Mouse (Mus musculus): ENCODE measurements at regions not wholly inside any gene's neighbourhood (a gene's known extent, or its start where the extent isn't known, plus 50 kb on each side); places are given as distances from the start of the nearest gene placed in this dataset.
A peak's percentile ranks its signal among the peaks of the same experiment; 100 is the strongest.
"Not testable (repeated sequence)": the region's sequence is repeated elsewhere in the genome, so short reads cannot be mapped to it uniquely, and the experiment has no call there.

DNA sequence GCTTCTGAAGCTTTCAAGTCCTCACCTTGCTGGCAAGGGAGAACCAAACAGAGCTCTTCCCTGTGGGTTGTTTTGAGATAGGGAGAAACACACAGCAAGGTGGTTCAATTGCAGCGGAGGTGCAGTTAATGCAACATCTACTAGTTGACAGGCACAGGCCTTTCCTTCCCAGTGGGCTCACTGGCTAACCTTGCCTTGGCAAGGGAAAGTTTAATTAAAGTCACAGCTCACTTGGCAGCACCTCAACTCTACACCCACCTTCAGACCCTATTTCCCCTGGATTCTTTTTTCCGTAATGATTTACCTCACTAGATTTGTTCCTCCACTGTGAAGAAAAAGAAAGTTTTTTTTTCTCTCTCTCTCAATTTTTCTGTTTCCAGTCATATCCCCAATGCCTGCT is 314.5 kb downstream of the Tlr4 start:
- no peak for DNase-seq (ENCODE audit: low read depth)

DNA sequence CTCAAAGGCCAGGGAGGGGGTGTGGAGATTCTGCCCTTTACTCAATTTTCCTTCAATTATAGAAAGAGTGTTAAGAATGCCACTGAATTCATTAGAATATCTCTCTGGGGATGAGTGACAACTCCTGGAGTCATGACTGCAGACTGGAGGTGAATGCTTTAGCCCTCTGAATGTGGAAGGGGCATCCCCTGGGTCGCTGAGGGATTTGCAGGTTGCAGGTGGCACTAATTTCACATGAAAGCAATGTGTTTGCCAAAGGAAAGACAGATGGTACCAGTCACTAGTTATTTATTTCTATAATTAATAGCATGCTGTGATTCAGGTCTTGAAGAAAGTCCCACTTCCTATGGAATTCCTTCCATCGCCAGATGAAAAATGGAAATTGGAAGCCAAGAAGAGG is 321.1 kb downstream of the Tlr4 start:
- no peak for DNase-seq (ENCODE audit: low read depth)

DNA sequence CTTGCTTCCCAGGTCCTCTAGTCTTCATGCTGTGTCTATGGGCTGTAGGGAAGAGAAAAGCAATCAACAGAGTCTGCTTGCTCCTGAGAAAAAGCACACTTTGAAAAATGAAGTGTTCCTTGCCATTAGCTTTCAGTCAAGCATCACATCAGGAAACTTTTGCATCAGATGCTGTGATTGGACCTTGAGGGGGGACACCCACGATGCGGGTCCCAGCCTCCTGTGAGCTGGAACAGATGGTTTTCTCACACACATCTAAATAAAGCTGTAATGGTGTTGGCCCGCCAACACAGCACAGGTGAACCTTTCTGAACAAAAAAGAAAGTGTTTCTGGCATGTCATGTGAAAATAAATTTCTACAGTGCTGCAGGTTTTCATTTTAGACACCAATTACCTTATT is 335.3 kb downstream of the Tlr4 start:
- no peak for DNase-seq (ENCODE audit: low read depth)

DNA sequence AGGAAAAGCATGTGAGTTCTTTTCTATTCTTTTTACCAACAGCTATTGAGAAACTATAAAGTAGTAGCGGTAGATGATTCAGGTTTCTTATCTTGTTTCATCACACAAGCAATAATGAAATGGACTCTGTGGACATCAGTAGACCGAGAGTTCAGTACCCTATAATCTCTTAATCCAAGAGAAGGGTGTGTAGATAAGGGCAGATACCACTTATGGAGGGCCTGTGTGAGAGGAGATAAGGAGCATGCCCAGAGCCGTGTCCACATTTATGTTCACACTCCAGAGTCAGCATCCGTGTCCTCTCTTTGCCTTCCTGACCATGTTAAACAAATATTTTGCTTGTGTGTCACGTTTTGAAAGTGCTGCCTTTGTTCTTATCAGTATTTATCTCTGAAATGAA is 340.3 kb downstream of the Tlr4 start:
- no peak for DNase-seq (ENCODE audit: low read depth)

DNA sequence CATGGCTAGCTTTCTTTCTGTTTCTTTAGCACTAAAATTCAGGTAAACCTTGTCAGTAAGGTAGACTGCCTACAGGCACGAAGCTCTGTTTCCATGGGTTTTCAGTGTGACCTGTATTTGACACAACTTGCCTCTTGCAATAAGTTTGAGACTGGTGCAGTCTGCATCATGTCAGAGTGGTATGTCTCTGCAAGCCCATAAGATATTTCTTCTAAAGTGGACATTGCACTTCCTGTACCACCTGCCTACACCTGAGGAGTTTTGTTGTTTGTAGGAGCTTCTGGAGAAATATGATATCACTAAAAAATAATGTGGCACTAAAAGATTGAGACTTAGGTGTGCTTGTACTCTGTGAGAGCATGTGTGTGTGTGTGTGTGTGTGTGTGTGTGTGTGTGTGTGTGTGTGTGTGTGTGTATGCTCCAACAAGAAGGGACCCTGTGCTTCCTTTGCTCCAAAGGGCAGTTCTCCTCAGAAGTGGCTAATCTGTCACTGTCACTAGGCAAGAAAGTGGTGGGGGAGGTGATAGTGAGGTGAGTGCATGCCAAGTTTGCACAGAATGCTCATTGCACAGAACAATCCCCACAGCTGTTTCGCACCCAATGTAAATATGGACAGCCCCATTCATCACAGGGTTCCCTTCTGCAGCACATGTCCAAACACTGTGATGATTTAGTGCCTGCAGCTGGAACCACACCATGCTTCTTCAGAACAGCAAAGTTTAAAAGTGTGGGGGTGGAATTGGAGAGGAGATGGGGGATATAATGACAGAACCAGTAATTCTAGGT is 360.5 kb downstream of the Tlr4 start:
- no peak for DNase-seq (ENCODE audit: low read depth)

GRCm38 (mm10) chr4:67190536-67190935 is 363.2 kb downstream of the Tlr4 start:
- DNase-seq (ENCODE audit: low read depth) = no peak

- DNase-seq (ENCODE audit: low read depth) = no peak
Observed at GRCm38 (mm10) chr4:67194425-67194824, 367.0 kb downstream of the Tlr4 start.

GRCm38 (mm10) chr4:67196907-67197306 is 369.5 kb downstream of the Tlr4 start:
- peak; percentile 1 for DNase-seq (ENCODE audit: low read depth)

DNA sequence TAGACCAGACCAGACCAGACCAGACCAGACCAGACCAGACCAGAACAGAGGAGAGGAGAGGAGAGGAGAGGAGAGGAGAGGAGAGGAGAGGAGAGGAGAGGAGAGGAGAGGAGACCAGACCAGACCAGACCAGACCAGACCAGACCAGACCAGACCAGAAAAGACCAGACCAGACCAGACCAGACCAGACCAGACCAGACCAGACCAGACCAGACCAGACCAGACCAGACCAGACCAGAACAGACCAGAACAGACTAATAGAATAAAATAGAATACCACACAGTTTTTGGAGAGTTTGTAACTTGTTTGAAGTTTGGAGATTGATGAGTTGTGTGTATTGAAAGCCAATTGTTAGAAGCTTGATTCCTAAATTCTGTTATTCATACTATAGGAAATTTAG is 381.0 kb downstream of the Tlr4 start:
- DNase-seq (ENCODE audit: low read depth) = not testable (repeated sequence)

GRCm38 (mm10) chr4:67213363-67213762 is 386.0 kb downstream of the Tlr4 start:
- DNase-seq (ENCODE audit: low read depth) = no peak

DNA sequence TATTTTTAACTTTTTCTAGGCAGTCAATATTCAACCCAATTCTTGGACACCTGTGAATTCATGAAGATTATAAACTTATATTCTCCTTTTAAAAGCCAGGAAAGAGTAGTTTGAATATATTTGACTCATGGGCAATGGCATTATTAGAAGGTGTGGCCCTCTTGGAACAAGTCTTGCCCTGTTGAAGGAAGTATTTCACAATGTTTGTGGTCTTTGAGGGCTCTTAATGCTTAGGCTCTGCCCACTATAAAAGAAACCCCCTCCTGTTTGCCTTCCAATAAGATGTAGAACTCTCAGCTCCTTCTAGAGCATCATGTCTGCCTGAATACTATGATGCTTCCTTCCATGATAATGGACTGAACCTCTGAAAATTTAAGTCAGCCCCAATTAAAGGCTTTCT is 397.1 kb downstream of the Tlr4 start:
- DNase-seq (ENCODE audit: low read depth) = peak; percentile 12

DNA sequence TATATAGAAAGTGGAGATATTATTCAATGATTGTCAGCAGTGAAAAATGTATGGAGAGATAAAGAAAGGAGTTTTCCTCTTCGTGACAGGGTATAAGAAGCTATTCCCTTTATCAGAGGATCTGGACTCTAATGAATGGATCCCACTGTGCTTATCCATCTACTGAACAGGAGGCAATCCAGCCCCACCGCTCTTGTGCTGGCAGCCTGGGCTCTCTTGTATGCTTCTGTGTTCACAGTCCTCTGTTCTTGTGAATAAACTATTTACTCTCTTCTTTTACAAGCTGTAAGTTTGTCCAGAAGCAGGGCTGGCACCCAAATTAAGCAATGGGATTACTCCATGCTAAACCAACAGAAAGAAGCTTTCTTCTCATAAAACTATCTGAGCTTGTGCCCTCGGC is 401.8 kb downstream of the Tlr4 start:
- DNase-seq (ENCODE audit: low read depth) = no peak

DNA sequence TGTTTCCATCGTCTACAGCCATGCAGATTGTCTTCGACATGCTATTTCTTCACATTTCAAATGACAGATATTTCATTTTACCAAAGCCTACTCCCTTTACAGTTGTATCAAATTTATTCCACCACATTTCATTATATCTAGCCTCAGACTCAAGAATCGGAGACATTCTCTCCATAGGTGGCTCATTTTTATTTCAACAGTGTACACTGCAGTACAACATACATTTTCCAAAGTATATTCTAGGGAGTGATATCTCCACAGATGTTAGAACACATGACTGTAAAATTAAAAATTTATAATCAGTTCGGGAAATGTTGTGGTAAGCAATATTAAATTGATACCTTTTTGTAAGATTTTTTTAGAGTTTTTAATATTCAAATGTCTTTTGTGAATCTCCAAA is 446.2 kb downstream of the Tlr4 start:
- DNase-seq (ENCODE audit: low read depth) = no peak

DNA sequence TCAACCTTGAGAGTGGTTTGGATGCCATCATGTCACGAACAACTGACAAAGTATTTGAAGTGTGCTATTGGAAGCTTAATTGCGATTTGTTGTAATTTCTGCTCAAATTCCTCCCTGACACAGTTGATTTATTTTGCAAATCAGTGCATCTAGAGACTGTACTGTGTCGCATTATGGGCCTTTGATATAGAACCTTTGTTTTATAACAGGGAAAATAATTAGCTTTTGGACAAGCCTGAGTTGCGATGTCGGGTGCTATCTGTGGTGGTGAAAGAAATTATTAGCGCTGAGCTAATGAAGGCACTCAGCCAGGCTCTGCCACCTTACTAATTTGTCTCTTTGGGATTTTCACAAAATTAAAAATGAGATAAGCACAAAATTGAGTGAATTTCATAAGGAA is 473.6 kb downstream of the Tlr4 start:
- no peak for DNase-seq (ENCODE audit: low read depth)

- no peak for DNase-seq (ENCODE audit: low read depth)
Observed at GRCm38 (mm10) chr4:67301740-67302139, 474.4 kb downstream of the Tlr4 start.

DNA sequence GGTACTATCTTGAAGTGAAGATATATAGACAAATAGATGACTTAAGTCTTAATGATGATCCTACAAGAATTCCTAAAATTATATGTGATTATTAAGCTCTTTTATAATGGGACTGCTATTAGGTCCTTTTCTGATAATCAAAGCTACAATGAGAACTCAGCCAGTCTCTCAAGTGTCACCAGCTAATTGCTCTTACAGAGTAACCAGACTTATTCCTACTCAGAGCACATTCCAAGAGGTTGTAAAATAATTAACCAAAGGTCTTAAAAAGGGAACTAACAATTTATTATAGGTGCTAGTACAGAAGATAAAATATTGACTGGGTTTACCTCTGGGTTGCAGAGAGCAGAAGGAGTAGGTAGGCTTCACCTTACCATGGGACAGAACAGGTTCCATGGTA is 492.7 kb downstream of the Tlr4 start:
- DNase-seq (ENCODE audit: low read depth) = not testable (repeated sequence)

All from 416B (cell line).